Mouse (Mus musculus) hindlimb bud, embryonic 11.5 days (tissue): ENCODE results near the gene Pcdh15.

Source experiments
- DNase-seq: peaks from one replicate; pipeline ENCODE4 v3.0.0-alpha.2; 2012; ENCODE audit warnings: low read depth, low spot score; ENCODE audit errors: extremely low spot score

The Pcdh15 gene

GRCm38 (mm10) chr10:74258639-74259038, 1159.5 kb downstream of the Pcdh15 start:
- DNase-seq = no peak

GRCm38 (mm10) chr10:74269637-74270269, 1170.6 kb downstream of the Pcdh15 start:
- no peak for DNase-seq

- DNase-seq = no peak
Measured at GRCm38 (mm10) chr10:74270894-74271293, 1171.8 kb downstream of the Pcdh15 start.

GRCm38 (mm10) chr10:74304120-74304519, 1205.0 kb downstream of the Pcdh15 start:
- no peak for DNase-seq

- DNase-seq = no peak
Measured at GRCm38 (mm10) chr10:74305439-74306158, 1206.5 kb downstream of the Pcdh15 start.

GRCm38 (mm10) chr10:74307035-74307434, 1207.9 kb downstream of the Pcdh15 start:
- DNase-seq = no peak

- DNase-seq = no peak
Measured at GRCm38 (mm10) chr10:74316091-74316490, 1216.9 kb downstream of the Pcdh15 start.

- DNase-seq = no peak
Measured at GRCm38 (mm10) chr10:74335412-74335811, 1236.3 kb downstream of the Pcdh15 start.

GRCm38 (mm10) chr10:74339247-74340160, 1240.4 kb downstream of the Pcdh15 start:
- DNase-seq = no peak

- DNase-seq = no peak
Measured at GRCm38 (mm10) chr10:74359526-74359925, 1260.4 kb downstream of the Pcdh15 start.

- DNase-seq = no peak
Measured at GRCm38 (mm10) chr10:74378697-74379096, 1279.6 kb downstream of the Pcdh15 start.

- peak; percentile 20 for DNase-seq
Measured at GRCm38 (mm10) chr10:74379276-74380134, 1280.4 kb downstream of the Pcdh15 start.

GRCm38 (mm10) chr10:74387538-74388499, 1288.7 kb downstream of the Pcdh15 start:
- DNase-seq = no peak

GRCm38 (mm10) chr10:74403111-74403510, 1304.0 kb downstream of the Pcdh15 start:
- DNase-seq = no peak

- no peak for DNase-seq
Measured at GRCm38 (mm10) chr10:74414021-74414420, 1314.9 kb downstream of the Pcdh15 start.

GRCm38 (mm10) chr10:74414945-74415344, 1315.8 kb downstream of the Pcdh15 start:
- DNase-seq = no peak

GRCm38 (mm10) chr10:74415359-74415758, 1316.2 kb downstream of the Pcdh15 start:
- no peak for DNase-seq

GRCm38 (mm10) chr10:74415949-74416348, 1316.8 kb downstream of the Pcdh15 start:
- DNase-seq = no peak

- no peak for DNase-seq
Measured at GRCm38 (mm10) chr10:74450069-74450468, 1350.9 kb downstream of the Pcdh15 start.
